8 mouse cellular contexts compared by ENCODE assay signal in genomic region chr17:84096345-84097260, GRCm38 (mm10).
A peak's percentile ranks its signal among the peaks of the same experiment; 100 is the strongest.
DNase-seq lines count a peak whose midpoint lies in the region; ATAC-seq lines count a peak whose summit lies in the region.

No protein-coding gene starts in this region.

- WGBS in forebrain, embryonic 14.5 days = under 1% methylated on average over 59 of the region's 59 CpGs
- WGBS in hindbrain, embryonic 14.5 days = 2% methylated on average over 59 of the region's 59 CpGs
- WGBS in midbrain, embryonic 11.5 days = 1% methylated on average over 59 of the region's 59 CpGs
- WGBS in stomach, embryonic 16.5 days = 6% methylated on average over 59 of the region's 59 CpGs

- peak overlapping the region; percentile 53 for H3K4me2 ChIP-seq in forebrain, embryonic 14.5 days (ENCODE audit: low read length)
- peak overlapping the region; percentile 65 for H3K4me2 ChIP-seq in hindbrain, embryonic 14.5 days (replicated peaks)
- H3K4me2 ChIP-seq in midbrain, embryonic 11.5 days = peak overlapping the region; percentile 31
- peak overlapping the region; percentile 82 for H3K4me2 ChIP-seq in stomach, embryonic 16.5 days (ENCODE audit: low read depth, low read length)

- H3K9me3 ChIP-seq in forebrain, embryonic 14.5 days (replicated peaks; ENCODE audit: control insufficient read depth, low read length) = no peaks in the 10 kb centered on the region
- no peaks in the 10 kb centered on the region for H3K9me3 ChIP-seq in hindbrain, embryonic 14.5 days (ENCODE audit: control insufficient read depth, low read length)
- H3K9me3 ChIP-seq in midbrain, embryonic 11.5 days (ENCODE audit: control insufficient read depth, low read length) = no peaks in the 10 kb centered on the region
- H3K9me3 ChIP-seq in stomach, embryonic 16.5 days (replicated peaks; ENCODE audit: control insufficient read depth, low read length) = no peaks in the 10 kb centered on the region

- H3K9ac ChIP-seq in forebrain, embryonic 14.5 days (ENCODE audit: low read length) = peak overlapping the region; percentile 56
- peak overlapping the region; percentile 65 for H3K9ac ChIP-seq in hindbrain, embryonic 14.5 days
- H3K9ac ChIP-seq in midbrain, embryonic 11.5 days (ENCODE audit: low read length) = peak overlapping the region; percentile 62
- peak overlapping the region; percentile 80 for H3K9ac ChIP-seq in stomach, embryonic 16.5 days (ENCODE audit: low read length)

- peak; percentile 96 for DNase-seq in Muller cell, postnatal 12 days (ENCODE audit: inconsistent ontology term)
- peak; percentile 95 for DNase-seq in forebrain, embryonic 14.5 days (ENCODE audit: low spot score)
- DNase-seq in hindbrain, embryonic 14.5 days (ENCODE audit: low spot score) = peak; percentile 77
- peak; percentile 71 to 78 for DNase-seq in left cerebral cortex, postnatal 14 days (ENCODE audit: low spot score in 2 of 2)
- DNase-seq in midbrain, embryonic 11.5 days (ENCODE audit: low spot score, missing footprints) = peak; percentile 98
- DNase-seq in ovary, adult 18-20 months (ENCODE audit: low spot score) = no peak

- no peaks in the 10 kb centered on the region for H3K27me3 ChIP-seq in forebrain, embryonic 14.5 days (replicated peaks; ENCODE audit: control insufficient read depth, insufficient read depth, low read length)
- no peaks in the 10 kb centered on the region for H3K27me3 ChIP-seq in hindbrain, embryonic 14.5 days (ENCODE audit: control insufficient read depth, insufficient read depth, low read length)
- no peaks in the 10 kb centered on the region for H3K27me3 ChIP-seq in midbrain, embryonic 11.5 days (ENCODE audit: control insufficient read depth, insufficient read depth, low read length)
- H3K27me3 ChIP-seq in stomach, embryonic 16.5 days (ENCODE audit: control insufficient read depth, insufficient read depth, low read length) = no peaks in the 10 kb centered on the region

- peak overlapping the region; percentile 81 for H3K27ac ChIP-seq in forebrain, embryonic 14.5 days (ENCODE audit: low read depth, low read length)
- peak overlapping the region; percentile 81 for H3K27ac ChIP-seq in hindbrain, embryonic 14.5 days
- peak overlapping the region; percentile 94 for H3K27ac ChIP-seq in midbrain, embryonic 11.5 days (ENCODE audit: low read depth, low read length)
- peak overlapping the region; percentile 62 for H3K27ac ChIP-seq in stomach, embryonic 16.5 days (ENCODE audit: low read length)

- ATAC-seq in cerebellum, adult (ENCODE audit: insufficient number of reproducible peaks, low FRiP score, low TSS enrichment) = peak; percentile 39; the same call in 1 of the 2 replicates
- ATAC-seq in forebrain, embryonic 14.5 days = peak; percentile 94
- ATAC-seq in hindbrain, embryonic 14.5 days (ENCODE audit: low FRiP score) = peak; percentile 91
- ATAC-seq in midbrain, embryonic 11.5 days (ENCODE audit: low FRiP score) = peak; percentile 94
- ATAC-seq in stomach, embryonic 16.5 days (ENCODE audit: insufficient read depth, low FRiP score) = peak; percentile 80; the same call in 1 of the 2 replicates

- H3K4me1 ChIP-seq in forebrain, embryonic 14.5 days (ENCODE audit: control insufficient read depth, insufficient read depth, low read length) = peaks cover 19% of the 10 kb centered on the region
- peaks cover 20% of the 10 kb centered on the region for H3K4me1 ChIP-seq in hindbrain, embryonic 14.5 days (replicated peaks; ENCODE audit: control insufficient read depth, insufficient read depth, low read length)
- H3K4me1 ChIP-seq in midbrain, embryonic 11.5 days (ENCODE audit: control insufficient read depth, insufficient read depth, low read length) = peaks cover 30% of the 10 kb centered on the region
- peaks cover 26% of the 10 kb centered on the region for H3K4me1 ChIP-seq in stomach, embryonic 16.5 days (ENCODE audit: control insufficient read depth, insufficient read depth, low read length)

- no peaks in the 10 kb centered on the region for H3K36me3 ChIP-seq in forebrain, embryonic 14.5 days (ENCODE audit: control insufficient read depth, insufficient read depth, low read length)
- H3K36me3 ChIP-seq in hindbrain, embryonic 14.5 days (replicated peaks; ENCODE audit: control insufficient read depth, insufficient read depth) = no peaks in the 10 kb centered on the region
- no peaks in the 10 kb centered on the region for H3K36me3 ChIP-seq in midbrain, embryonic 11.5 days (ENCODE audit: control insufficient read depth, insufficient read depth, low read length)
- no peaks in the 10 kb centered on the region for H3K36me3 ChIP-seq in stomach, embryonic 16.5 days (ENCODE audit: control insufficient read depth, insufficient read depth, low read length)

- peak overlapping the region; percentile 27 for H3K4me3 ChIP-seq in forebrain, embryonic 14.5 days (ENCODE audit: low read depth, low read length)
- H3K4me3 ChIP-seq in hindbrain, embryonic 14.5 days (replicated peaks; ENCODE audit: low read length) = peak overlapping the region; percentile 34
- H3K4me3 ChIP-seq in midbrain, embryonic 11.5 days (ENCODE audit: low read depth, low read length) = no peak overlapping the region
- peak overlapping the region; percentile 43 for H3K4me3 ChIP-seq in stomach, embryonic 16.5 days (replicated peaks; ENCODE audit: low read length)

- intact Hi-C loops in left cerebral cortex, postnatal 14 days (cut with DNase I) = loop anchor here (5.0 kb wide), 1 partner anchor 69 kb away; no protein-coding TSS in a partner anchor

Comparison
In these comparisons a context has a peak if more than half of its experiments do, and no peak if none do; other contexts are left out.
1. ATAC-seq: peak in every context shown above with its lines; median percentile 94 in forebrain, embryonic 14.5 days; 94 in midbrain, embryonic 11.5 days; 91 in hindbrain, embryonic 14.5 days; 80 in stomach, embryonic 16.5 days; 39 in cerebellum, adult.
2. H3K4me2 ChIP-seq: peak in every context shown above with its lines; median percentile 82 in stomach, embryonic 16.5 days; 65 in hindbrain, embryonic 14.5 days; 53 in forebrain, embryonic 14.5 days; 31 in midbrain, embryonic 11.5 days.